Mouse (Mus musculus) myocyte (in vitro differentiated cells): Measurements from ENCODE around the gene Lrrn4. TPM values are rescaled to one million over a fixed set of nuclear protein-coding genes. Genes with fewer than 3 reads are reported as not detected.

ENCODE experiments used
- H3K27me3 ChIP-seq: one replicate; pipeline ENCODE4 v1.6.1; 2011; ENCODE audit not compliant: control insufficient read depth, insufficient read depth, insufficient read length
- H3K36me3 ChIP-seq: one replicate; pipeline ENCODE4 v1.6.1; 2011; ENCODE audit not compliant: control insufficient read depth, insufficient read depth
- H3K4me2 ChIP-seq: one replicate; pipeline ENCODE4 v1.6.1; 2011; ENCODE audit warnings: low read depth, control low read depth
- H3K4me3 ChIP-seq: one replicate; pipeline ENCODE4 v1.5.1; 2011; ENCODE audit warnings: mild to moderate bottlenecking, control low read depth, moderate library complexity
- H3K79me2 ChIP-seq: one replicate; pipeline ENCODE4 v1.6.1; 2011; ENCODE audit not compliant: control insufficient read depth, insufficient read depth
- H3ac ChIP-seq: one replicate; pipeline ENCODE4 v1.6.1; 2011; ENCODE audit not compliant: control insufficient read depth, insufficient read length
- CEBPB ChIP-seq: IDR thresholded peaks from 2 replicates; pipeline ENCODE4 v1.6.1; 2011; ENCODE audit warnings: mild to moderate bottlenecking, moderate library complexity; ENCODE audit not compliant: poor library complexity, insufficient read depth, severe bottlenecking
- E2F4 ChIP-seq: IDR thresholded peaks from one replicate; pipeline ENCODE4 v1.6.1; 2011; ENCODE audit warnings: mild to moderate bottlenecking, control low read depth, moderate library complexity; ENCODE audit not compliant: insufficient read depth
- MAX ChIP-seq: IDR thresholded peaks from one replicate; pipeline ENCODE4 v1.6.1; 2011; ENCODE audit warnings: low read depth, mild to moderate bottlenecking, control low read depth
- MYOD1 ChIP-seq, 3 experiments: IDR thresholded peaks; one replicate each; pipeline ENCODE4 v1.6.1; 2011; ENCODE audit warnings: control low read depth in 2 of 3, low read depth in 2 of 3, mild to moderate bottlenecking in 2 of 3, moderate library complexity in 1 of 3; ENCODE audit not compliant: insufficient read length in 2 of 3, control insufficient read depth in 1 of 3
- MYOG ChIP-seq, 3 experiments: IDR thresholded peaks; one replicate each; pipeline ENCODE4 v1.6.1; 2011; ENCODE audit warnings: control low read depth in 2 of 3, low read depth in 2 of 3, mild to moderate bottlenecking in 2 of 3; ENCODE audit not compliant: insufficient read length in 2 of 3, control insufficient read depth in 1 of 3, insufficient read depth in 1 of 3
- POLR2A ChIP-seq: IDR thresholded peaks from one replicate; pipeline ENCODE4 v1.6.1; 2011; ENCODE audit warnings: low read depth, mild to moderate bottlenecking, control low read depth, moderate library complexity; ENCODE audit not compliant: insufficient read length
- POLR2AphosphoS2 ChIP-seq: IDR thresholded peaks from one replicate; pipeline ENCODE4 v1.6.1; 2011; ENCODE audit warnings: low read depth, control low read depth; ENCODE audit not compliant: insufficient read length
- REST ChIP-seq: IDR thresholded peaks from one replicate; pipeline ENCODE4 v1.6.1; 2011; ENCODE audit warnings: mild to moderate bottlenecking, control low read depth, moderate library complexity; ENCODE audit not compliant: insufficient read depth, insufficient read length
- SRF ChIP-seq: IDR thresholded peaks from one replicate; pipeline ENCODE4 v1.6.1; 2011; ENCODE audit warnings: low read depth; ENCODE audit not compliant: control insufficient read depth, insufficient read length
- TCF12 ChIP-seq: IDR thresholded peaks from one replicate; pipeline ENCODE4 v1.6.1; 2011; ENCODE audit warnings: mild to moderate bottlenecking, control low read depth; ENCODE audit not compliant: poor library complexity, insufficient read depth, severe bottlenecking
- TCF3 ChIP-seq: IDR thresholded peaks from one replicate; pipeline ENCODE4 v1.6.1; 2011; ENCODE audit warnings: low read depth, control low read depth; ENCODE audit not compliant: insufficient read length
- USF1 ChIP-seq: IDR thresholded peaks from one replicate; pipeline ENCODE4 v1.6.1; 2011; ENCODE audit warnings: low read depth, mild to moderate bottlenecking, control low read depth, moderate library complexity
- polyA plus RNA-seq: library from polyadenylated mRNA; unstranded; fragments of >200 nt; fragmentation: generic; extraction: Trizol; gene quantifications from one replicate; pipeline ENCODE4 v1.2.1, GENCODE M21; 2012; ENCODE audit warnings: missing spikeins

Gene Lrrn4
- polyA plus RNA-seq, 1 experiment: not detected

DNA sequence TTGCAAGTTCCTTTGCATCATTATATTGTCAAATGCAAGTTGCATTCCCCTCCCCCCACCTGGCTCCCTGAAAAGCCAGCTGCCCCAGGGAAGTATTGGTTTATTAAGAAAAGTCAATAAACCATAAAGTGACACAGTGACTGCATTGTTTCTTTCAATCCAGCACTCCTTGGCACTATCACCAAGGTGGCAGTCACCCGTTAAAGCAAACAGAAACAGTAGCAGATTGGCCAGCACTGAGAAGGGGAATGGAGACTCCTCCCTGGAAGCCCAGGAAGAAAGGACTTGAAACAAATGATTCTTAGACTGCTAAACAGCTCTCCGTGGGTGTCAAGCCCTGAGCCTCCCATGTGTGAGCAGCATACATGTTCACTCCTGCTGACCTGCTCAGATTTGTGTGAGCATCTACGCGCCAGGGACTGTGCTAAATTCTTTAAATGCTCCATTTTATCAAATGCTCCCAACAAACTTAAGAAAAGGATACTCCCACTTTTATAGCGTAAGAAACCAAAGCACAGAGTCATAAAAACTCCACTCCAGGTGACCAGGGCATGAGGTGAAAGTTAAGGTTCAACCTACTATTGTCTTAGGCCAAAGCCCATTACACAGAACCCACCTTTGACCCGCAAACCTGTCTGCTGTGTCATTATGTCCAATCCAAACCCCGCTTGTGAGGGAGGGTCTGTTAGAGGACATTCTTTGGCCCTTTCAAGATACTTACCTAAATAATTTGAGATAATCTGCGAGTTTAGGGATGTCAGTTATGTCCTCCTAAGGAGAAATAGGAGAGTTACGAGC is 41.6 kb upstream of the Lrrn4 start:
- H3K27me3 ChIP-seq: no peaks in the 10 kb centered on the region
- H3K4me2 ChIP-seq: no peak overlapping the region
- no peak for TF ChIP-seq MYOG (IDR thresholded peaks at IDR 0.05; ENCODE audit: control insufficient read depth in 1 of 3, insufficient read depth in 1 of 3, insufficient read length in 2 of 3, low read depth in 2 of 3)
- TF ChIP-seq POLR2A: no peak
- TF ChIP-seq MAX: no peak
- TF ChIP-seq TCF3: no peak
- TF ChIP-seq TCF12: no peak
- no peak for TF ChIP-seq REST
- no peak for TF ChIP-seq MYOD1 (IDR thresholded peaks at IDR 0.05; ENCODE audit: control insufficient read depth in 1 of 3, insufficient read length in 2 of 3, low read depth in 2 of 3)
- TF ChIP-seq E2F4: no peak
- TF ChIP-seq POLR2AphosphoS2: no peak
- TF ChIP-seq CEBPB: no peak
- TF ChIP-seq SRF: no peak
- TF ChIP-seq USF1: no peak
- no peak overlapping the region for H3K4me3 ChIP-seq
- no peak overlapping the region for H3ac ChIP-seq
- no peaks in the 10 kb centered on the region for H3K36me3 ChIP-seq
- H3K79me2 ChIP-seq: no peaks in the 10 kb centered on the region

DNA sequence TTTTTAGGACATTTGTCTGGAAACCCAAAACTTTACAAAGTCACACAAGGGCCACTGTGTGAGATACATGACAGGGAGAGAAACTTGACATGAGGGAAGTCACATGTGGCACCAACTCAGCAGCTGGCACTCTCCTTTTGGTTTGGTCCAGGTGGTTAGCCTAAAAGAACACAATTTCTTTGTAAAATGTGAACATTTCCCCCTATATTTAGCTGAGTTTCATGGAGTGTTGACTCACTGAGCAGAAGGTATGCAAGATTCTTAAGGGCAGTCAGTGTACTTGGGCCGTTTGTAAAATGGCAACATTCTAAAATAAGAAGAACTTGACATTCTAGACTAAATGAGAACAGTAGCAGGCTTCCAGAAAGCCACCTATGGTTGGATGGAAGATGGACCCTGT is 34.1 kb upstream of the Lrrn4 start:
- Histone ChIP-seq H3K36me3 (no peaks in the 10 kb centered on the region), H3K27me3 (peaks cover 7% of the 10 kb centered on the region), H3K4me2 (no peak overlapping the region), H3K4me3 (no peak overlapping the region), H3ac (no peak overlapping the region), H3K79me2 (no peaks in the 10 kb centered on the region)
- TF ChIP-seq SRF: no peak

DNA sequence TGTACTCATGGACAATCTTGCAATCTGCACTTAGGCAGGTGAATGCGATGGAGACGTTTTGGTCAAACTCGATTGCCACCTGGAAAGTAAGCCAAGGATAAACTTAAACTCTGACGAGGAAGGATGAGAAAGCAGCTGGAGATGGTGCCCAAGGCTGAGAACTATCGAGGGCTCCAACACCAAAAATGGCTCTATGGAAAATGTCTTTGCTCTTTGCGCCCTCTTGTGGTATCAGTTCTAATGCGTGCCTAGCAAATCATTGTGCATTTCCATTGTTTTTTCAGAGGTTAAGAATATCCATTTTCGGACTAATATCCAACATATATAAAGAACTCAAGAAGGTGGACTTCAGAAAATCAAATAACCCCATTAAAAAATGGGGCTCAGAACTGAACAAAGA is 26.1 kb upstream of the Lrrn4 start:
- H3ac ChIP-seq: no peak overlapping the region
- TF ChIP-seq CEBPB (no peak), SRF (peak; percentile 62)
- H3K4me3 ChIP-seq: no peak overlapping the region
- peak overlapping the region; percentile 45 for H3K4me2 ChIP-seq
- no peaks in the 10 kb centered on the region for H3K36me3 ChIP-seq
- peaks cover 13% of the 10 kb centered on the region for H3K27me3 ChIP-seq
- H3K79me2 ChIP-seq: no peaks in the 10 kb centered on the region

- H3K36me3 ChIP-seq: no peaks in the 10 kb centered on the region
- TF ChIP-seq POLR2A (no peak), SRF (no peak), MYOD1 (IDR thresholded peaks at IDR 0.05; ENCODE audit: control insufficient read depth in 1 of 3, insufficient read length in 2 of 3, low read depth in 2 of 3) (no peak), USF1 (no peak), TCF3 (no peak), MAX (no peak), E2F4 (no peak), REST (no peak), CEBPB (no peak), MYOG (IDR thresholded peaks at IDR 0.05; ENCODE audit: control insufficient read depth in 1 of 3, insufficient read depth in 1 of 3, insufficient read length in 2 of 3, low read depth in 2 of 3) (no peak), TCF12 (no peak)
- no peak overlapping the region for H3ac ChIP-seq
- no peak overlapping the region for H3K4me3 ChIP-seq
- peaks cover 11% of the 10 kb centered on the region for H3K27me3 ChIP-seq
- no peaks in the 10 kb centered on the region for H3K79me2 ChIP-seq
- H3K4me2 ChIP-seq: no peak overlapping the region
These were observed 24.3 kb upstream of the Lrrn4 start for GRCm38 (mm10) chr2:132904961-132905360.

- Histone ChIP-seq H3ac (no peak overlapping the region), H3K27me3 (peaks cover under 1% of the 10 kb centered on the region), H3K4me2 (no peak overlapping the region), H3K79me2 (no peaks in the 10 kb centered on the region), H3K4me3 (no peak overlapping the region), H3K36me3 (no peaks in the 10 kb centered on the region)
- TF ChIP-seq CEBPB (no peak), MAX (no peak)
These were observed 22.8 kb upstream of the Lrrn4 start for GRCm38 (mm10) chr2:132903498-132903897.
